Mouse (Mus musculus) thymus, postnatal 14 days (tissue): ENCODE measurements at regions not wholly inside any gene's neighbourhood (a gene's known extent, or its start where the extent isn't known, plus 50 kb on each side); places are given as distances from the start of the nearest gene placed in this dataset.

Experiments used
- DNase-seq: peaks from one replicate; pipeline ENCODE4 v3.0.0; 2021

- no peak for DNase-seq
Observed at GRCm38 (mm10) chr10:125896646-125897045, 69.3 kb upstream of the Lrig3 start.

GRCm38 (mm10) chr10:125899504-125899903, 66.5 kb upstream of the Lrig3 start:
- DNase-seq, result no peak

- no peak for DNase-seq
Observed at GRCm38 (mm10) chr10:125900562-125900961, 65.4 kb upstream of the Lrig3 start.

- no peak for DNase-seq
Observed at GRCm38 (mm10) chr10:125902668-125903067, 63.3 kb upstream of the Lrig3 start.

GRCm38 (mm10) chr10:125912207-125912606, 53.8 kb upstream of the Lrig3 start:
- no peak for DNase-seq
